Mouse (Mus musculus): ENCODE results near the gene Gck.
A peak's percentile ranks its signal among the peaks of the same experiment; 100 is the strongest.
"Not testable (repeated sequence)": the region's sequence is repeated elsewhere in the genome, so short reads cannot be mapped to it uniquely, and the experiment has no call there.

Gck gene

DNA sequence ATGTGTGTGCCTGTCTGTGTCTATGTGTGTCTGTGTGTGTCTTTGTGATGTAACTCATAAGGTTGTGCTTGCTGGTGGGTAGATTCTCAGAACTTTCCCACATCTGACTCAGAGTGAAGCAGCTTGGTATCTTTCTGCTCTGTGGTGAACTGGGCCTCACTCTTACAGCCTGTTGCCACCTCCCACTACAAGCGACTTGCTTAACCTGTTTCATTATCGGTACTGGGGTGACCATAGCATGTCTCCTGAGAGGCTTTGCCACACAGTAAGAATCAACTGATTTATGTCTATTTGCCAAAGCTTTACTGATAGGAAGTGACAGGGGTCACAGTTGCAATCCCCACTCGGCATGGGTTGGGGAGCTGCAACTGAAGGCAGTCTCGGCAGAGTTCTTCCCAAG is 41.2 kb downstream of the Gck start:
- DNase-seq (ENCODE audit: low spot score) = no peak

DNA sequence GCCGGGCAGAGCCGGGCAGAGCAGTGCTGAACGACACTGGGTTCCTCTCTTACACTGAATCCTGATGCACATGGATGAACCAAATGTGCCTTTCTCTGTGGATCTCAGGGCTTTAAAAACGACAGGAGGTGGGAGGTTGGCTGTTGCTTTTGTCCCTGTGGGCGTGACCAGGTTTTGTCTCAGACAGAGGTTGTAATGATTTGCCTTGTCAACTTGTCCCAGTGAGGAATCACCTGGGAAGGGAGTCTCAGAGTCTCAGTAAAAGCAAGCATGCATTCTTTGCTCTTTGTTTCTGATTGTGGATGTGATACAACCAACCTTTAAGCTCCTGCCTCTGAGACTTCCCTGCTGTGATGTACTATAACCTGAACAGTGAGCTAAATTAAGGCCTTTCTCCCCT is 42.8 kb downstream of the Gck start:
- DNase-seq (ENCODE audit: low spot score) = no peak

DNA sequence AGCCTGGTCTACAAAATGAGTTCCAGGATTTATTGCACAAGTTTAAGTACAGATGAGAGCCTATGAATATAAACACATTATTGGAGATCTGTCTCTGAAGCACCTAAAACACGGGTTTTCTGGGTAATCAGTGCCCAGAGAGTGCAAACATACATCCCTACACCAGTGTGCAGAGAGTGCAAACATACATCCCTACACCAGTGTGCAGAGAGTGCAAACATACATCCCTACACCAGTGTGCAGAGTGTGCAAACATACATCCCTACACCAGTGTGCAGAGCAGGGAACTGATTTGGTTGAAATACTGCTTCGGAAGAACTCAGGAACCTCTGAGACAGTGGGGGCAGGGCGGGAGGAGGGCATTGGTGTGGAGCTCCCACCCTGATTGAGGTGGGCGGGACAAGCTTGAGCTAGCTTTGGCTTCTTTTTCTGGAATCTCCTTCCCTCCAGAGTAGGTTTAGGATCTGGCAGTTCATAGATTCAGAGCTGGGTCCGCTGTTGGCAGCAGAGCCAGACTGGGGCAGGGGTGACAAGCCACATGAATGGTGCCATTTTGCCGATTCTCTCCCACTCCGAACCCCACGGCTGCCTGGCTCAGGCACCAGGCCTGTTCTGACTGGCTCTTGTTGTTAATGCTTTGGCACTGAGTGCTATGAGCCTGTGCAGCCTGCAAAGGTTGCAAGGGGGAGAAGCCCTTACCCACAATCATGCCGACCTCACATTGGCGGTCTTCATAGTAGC is 43.9 kb downstream of the Gck start:
- no peak for DNase-seq (ENCODE audit: low spot score)

DNA sequence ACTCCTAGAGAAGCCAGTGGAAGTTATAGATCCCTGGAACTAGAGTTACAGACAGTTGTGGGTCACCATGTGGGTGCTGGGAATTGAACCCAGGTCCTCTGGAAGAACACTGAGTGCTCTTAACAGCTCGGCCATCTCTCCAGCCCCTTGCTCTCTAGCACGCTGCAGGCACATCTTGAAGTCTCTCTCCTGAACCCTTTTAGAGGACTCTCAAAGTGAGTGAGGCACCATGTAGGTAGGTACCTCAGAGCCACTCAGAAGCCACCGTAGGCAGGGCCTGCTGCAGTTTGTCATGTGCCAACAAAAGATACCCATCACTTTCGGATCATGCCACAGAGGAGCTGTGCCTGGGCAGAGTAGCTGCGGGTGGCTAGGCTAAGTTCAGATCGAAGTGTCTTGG is 45.0 kb downstream of the Gck start:
- DNase-seq (ENCODE audit: low spot score) = no peak

DNA sequence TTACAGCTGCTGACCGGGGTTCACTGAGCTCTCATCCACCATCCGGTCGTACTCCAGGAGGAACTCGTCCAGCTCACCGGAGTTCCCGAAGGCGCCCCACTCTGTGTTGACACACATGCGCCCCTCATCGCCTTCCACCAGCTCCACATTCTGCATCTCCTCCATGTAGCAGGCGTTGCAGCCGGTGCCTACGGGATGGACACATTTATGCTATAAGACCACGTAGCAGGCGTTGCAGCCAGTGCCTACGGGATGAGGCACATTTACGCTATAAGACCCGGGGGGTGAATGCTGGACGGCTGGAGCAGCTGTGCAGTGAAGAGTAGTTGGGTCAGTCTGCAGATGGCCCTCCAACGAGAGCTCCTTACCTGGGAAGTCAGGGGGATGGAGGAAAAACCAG is 45.5 kb downstream of the Gck start:
- DNase-seq (ENCODE audit: low spot score) = no peak

DNA sequence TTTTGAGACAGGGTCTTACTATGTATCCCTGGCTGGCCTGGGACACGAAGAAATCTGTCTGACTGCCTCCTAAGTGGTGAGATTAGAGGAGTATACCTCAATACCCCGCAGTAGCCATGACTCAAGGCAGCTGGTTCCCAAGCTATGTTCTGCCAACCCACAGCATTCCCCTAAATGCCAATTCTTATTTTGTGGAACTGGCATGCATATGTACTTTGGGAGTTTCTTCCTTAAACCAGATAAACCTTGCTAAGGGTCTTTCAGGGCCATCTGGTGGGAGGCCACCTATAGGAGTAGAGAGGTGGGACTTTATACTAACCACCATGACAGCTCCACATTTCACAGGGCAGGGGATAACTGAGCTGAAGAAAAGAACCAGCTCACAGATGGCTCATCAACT is 46.0 kb downstream of the Gck start:
- no peak for DNase-seq (ENCODE audit: low spot score)

DNA sequence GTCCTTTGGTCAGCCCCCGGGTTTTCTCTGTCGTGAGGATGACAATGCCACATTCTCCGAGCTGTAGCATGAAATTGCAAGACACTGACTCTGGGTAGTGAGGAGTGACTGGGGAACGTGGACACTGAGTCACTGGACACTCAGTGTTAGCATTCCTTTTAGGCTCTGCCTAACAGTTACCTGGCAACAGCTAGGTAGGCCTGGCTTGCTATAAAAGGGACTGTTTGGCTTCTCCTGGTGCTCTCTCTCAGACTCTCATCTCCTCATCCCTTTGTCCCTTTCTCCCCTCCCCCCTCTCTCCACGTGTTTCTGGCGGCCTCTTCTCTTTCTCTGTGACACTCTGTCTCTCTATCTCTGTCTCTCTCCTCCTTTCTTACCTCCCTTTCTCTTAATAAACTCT is 47.5 kb downstream of the Gck start:
- DNase-seq (ENCODE audit: low spot score) = no peak

DNA sequence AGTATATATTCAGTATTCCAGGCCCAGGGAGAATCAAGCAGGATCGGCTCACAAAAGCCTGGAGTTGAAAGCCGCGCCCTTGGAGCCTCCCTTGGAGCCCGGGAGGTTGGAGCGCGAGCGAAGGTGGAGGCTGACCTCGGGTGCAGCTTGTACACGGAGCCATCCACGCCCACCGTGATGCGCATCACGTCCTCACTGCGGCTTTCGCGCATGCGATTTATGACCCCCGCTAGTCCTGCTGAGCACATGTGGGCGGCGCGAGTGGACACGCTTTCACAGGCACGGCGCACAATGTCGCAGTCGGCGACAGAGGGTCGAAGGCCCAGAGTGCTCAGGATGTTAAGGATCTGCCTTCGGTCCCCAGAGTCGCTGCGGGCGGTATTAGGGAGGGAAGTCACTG is 47.9 kb downstream of the Gck start:
- no peak for DNase-seq (ENCODE audit: low spot score)

DNA sequence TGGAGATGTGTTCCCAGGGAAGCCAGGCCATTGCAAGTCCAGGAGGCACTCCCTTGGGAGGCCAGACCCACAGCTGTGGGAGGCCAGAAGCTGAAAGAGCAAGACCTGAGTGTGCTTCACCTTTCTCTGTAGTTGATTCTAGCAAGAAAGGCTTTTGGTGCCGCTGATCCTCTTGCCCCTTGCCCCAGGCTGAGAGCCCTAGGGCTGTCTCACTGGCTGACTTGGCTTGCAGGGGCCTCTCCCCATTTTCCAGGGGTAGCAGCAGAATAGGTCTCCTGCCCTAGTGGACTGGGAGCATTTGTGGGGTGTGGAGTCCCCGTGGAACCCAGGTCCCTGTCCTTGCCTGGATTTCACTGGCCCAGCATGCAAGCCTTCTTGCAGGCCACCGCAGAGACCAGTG is 48.6 kb downstream of the Gck start:
- no peak for DNase-seq (ENCODE audit: low spot score)

DNA sequence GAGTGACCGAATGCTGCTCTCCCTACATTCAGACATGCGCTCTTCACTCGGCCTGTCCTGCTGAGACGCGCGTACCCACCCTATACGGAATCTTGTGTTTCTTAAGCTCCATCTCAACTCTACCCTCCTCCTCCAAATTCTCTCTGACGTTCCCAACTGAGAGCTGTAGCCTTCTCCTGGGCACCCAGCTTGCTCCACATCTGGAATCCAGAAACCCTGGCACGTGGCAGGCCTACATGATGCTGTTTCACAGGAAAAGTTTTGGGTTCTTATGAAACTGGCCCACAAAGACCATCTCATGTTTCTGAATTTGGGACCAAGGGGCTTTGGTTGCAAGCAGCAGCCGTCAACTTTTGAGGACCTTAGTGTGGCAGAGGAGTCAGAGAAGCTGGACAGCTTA is 50.6 kb downstream of the Gck start:
- DNase-seq (ENCODE audit: low spot score) = no peak

DNA sequence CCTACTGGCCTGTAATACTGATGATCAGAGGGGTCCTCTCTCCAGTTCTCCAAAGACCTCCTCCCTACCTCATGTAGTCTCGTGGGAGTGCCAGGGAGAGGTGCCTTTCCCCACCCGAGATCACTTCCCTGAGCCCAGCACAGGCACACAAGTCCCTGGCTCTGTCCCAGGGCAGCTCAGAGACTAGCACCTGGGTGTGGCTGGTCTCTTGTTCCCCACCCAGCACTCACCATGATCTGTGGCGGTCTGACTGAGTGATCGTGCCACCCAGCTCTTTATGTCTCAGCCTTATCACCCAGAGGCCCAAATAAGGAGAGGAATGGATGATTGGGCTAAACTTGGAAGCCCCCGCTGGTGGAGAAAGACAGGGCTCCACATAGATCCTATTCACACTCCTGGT is 51.4 kb downstream of the Gck start, which contains the start of gene Myl7:
Gene Myl7 (minus strand): TSS at position 252 of the 400 bp plus-strand sequence.
- no peak for DNase-seq (ENCODE audit: low spot score)

DNA sequence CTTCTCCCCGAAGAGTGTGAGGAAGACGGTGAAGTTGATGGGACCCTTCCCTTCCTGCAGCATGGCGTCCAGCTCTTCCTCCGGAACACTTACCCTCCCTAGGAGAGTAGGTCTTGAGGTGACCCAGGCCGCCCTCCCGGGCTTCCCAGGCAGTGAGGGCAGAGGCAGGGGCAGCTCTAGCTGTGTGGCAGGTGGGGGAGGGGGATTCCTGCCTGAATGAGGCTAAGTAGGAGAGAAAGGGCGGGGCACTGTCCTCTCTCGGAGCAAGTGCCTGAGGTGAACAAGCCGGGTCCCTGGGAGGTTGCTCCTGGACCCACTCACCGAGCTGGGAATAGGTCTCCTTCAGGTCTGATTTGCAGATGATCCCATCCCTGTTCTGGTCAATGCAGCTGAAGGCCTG is 52.0 kb downstream of the Gck start:
- DNase-seq (ENCODE audit: low spot score) = no peak

DNA sequence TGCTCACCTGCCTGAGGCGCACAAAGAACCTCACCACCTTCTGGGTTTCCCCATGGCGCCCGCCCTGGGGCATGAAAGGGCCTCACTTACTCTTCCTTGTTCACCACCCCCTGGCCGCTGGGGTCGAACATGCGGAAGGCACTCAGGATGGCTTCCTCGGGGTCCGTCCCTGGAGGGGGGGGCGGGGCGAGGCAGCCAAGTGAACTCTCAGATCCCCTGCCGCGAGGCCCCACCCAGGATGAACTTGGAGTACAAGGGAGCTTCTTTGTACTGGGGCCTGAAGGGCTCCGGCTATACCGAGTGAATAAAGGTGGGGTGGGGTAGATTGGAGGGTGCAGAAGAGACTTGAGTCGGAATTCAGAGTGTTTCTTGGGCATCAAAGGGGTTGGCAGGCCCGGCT is 52.7 kb downstream of the Gck start:
- DNase-seq (ENCODE audit: low spot score) = no peak

DNA sequence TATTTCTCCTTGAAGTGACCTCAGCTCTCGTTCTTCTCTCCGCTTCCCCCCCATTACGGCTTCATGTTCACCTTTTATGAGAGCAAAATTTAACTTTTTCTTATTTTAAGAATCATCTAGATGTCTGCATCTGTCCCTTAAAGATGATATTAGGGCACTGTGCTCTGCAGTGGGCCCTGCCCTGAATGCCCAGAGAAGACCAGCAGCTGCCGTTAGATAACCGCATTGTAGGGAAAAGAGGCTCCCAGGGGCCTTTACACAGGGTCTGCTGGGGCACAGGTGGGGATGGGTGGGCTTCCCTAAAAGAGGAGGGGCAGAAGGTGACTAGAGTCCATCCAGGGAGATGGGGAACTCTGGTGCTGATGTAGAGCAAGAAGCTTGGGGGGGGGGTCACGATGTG is 56.1 kb downstream of the Gck start:
- DNase-seq (ENCODE audit: low spot score) = no peak

DNA sequence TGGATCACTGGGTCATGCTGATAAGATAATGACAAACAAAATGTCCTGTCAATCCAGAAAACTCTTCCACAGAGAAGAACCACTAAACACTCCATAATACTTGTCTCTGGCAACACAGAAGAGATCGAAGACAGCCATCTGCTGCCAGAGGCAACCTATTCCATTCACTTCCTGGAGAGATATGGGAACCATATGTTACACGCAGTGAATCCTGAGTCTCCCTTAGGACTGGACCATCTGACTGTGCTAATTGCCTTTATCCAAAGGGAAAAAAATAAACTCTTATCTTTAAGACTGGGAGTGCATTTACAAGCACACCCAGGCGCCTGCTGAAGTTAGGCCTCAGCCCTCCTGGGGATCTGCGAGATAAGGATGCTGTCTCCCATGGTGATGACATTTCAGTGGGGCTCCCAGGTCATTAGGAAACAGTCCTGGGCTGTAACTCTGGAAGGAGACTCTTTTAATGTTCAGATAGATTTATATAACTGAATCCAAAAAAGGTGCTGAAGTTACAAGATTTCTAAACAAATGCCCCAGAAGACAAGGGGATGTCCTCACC is 57.0 kb downstream of the Gck start:
- DNase-seq (ENCODE audit: low spot score) = no peak

DNA sequence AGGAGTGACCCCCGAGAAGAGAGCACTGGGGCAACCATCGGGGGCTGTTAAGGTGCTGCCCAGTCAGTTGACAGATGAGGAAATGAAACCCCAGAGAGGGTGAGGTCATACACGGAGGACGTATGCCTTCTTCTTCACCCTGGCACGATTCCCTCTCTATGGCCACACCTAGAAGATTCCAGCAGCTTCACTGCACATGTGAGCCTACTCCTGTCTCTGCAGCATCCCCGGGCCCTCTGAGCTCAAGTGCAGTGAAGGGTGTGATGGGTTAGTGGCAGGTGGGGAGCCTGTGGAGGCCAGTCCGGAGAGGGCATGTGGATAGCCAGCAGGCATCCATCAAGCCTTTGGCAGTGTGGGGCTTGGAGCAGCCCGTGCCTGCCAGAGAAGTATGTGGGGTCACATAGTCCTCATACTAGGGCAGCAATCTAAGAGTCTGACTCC is 57.7 kb downstream of the Gck start:
- DNase-seq (ENCODE audit: low spot score) = no peak

DNA sequence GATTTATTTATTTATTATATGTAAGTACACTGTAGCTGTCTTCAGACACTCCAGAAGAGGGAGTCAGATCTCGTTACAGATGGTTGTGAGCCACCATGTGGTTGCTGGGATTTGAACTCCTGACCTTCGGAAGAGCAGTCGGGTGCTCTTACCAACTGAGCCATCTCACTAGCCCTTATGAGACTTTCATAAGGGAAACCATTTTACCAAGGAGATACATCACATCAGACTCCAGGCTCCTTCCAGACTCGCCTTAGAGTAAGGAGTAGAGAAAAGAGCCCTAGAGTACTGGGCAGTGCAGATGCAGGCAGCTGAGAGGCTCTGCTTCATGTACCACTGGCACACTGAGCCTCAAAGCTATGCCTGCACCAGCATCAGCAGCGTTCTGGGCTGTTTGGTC is 61.3 kb downstream of the Gck start:
- DNase-seq (ENCODE audit: low spot score) = not testable (repeated sequence)

DNA sequence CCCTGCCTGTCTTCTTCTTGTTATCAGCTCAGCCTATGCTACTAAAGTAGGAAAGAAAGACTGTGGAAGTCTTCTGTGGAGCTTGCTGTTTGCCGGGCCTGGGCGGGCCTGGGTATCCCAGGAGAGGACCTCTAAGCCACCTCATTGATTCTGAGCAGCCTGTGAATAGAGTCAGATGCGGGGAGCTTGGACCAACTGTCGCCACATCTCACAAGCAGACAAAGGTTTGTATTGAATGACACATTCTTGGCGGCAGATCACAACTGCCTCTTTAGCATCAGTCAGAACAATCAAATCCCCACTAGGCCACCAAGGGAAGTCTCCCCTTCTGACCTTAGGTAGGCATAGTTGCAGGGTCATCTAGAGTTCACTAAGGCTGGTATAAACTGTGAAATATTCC is 62.6 kb downstream of the Gck start:
- no peak for DNase-seq (ENCODE audit: low spot score)

DNA sequence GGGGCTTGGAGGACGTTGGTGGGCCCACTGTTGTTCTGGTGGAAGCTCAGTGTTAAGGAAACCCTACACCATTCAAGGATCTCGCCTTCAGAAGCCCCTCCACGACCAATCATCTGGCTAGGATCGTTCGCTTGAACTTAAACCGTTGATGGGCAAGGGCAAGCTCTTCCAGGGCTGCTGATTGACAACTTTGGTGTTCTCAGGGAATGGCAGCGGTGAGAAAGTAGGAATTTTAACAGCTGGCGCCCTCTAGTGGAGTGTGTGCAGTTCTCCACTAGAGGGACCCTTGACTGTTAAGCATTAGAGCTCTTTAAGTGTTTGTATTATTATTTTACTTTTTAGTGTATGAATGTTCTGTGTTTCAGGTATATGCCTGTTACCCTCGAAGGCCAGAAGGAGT is 63.7 kb downstream of the Gck start:
- peak; percentile 73 for DNase-seq (ENCODE audit: low spot score)

DNA sequence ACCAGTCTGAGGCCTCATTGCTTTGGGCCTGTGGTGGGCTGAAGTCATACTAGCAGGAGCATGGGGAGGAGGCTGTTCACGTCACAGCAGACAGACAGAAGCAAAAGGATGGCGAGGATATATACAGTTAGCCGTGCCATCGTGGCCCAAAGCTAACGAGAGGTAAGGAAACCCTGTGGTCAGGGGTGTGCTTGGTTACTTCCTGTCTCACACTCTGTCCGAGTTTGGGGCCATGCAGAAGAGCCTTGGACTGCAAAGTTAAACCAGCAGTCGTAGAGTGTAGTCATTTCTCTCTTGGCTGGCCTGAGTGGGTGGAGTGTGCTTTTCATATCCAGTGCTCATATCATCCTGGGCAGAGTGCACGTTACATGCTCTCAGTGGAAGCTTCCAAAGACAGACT is 67.4 kb downstream of the Gck start:
- DNase-seq (ENCODE audit: low spot score) = no peak

DNA sequence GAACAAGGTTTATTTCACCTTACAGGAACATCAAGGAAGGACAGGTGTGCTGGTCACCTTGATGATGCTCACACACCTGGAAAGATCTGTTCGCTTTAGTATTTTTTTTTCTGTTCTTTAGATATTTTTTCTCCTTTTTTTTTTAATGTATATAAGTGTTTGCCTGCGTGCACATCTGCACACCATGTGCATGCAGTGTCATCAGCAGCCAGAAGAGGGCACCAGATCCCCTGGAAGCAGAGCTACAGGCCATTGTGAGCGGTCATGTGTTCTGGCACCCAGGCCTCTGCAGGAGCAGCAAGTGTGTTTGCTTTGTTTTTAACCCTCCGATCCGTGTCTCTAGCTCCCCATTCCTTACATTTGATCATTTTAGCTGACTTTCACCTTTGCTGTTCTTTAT is 70.0 kb downstream of the Gck start:
- peak; percentile 63 for DNase-seq (ENCODE audit: low spot score)

DNA sequence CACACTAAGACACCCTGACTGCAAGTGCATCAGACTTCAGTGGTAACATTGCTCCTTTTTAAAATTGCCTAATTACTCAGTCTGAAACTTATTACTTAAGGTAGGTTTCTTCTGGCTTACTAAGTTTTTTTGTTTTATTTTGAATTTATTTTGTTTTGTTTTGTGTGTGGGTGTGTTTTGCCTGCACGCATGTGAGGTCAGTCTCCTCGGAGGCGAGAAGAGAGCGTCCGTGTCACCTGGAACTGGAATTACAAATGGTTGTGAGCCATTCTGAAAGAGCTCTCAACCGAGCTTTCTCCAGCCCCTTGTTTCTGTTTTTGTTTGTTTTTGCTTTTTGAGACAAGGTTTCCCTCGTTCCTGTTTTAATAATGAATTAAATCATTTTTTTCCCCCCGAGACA is 71.2 kb downstream of the Gck start:
- DNase-seq (ENCODE audit: low spot score) = no peak

DNA sequence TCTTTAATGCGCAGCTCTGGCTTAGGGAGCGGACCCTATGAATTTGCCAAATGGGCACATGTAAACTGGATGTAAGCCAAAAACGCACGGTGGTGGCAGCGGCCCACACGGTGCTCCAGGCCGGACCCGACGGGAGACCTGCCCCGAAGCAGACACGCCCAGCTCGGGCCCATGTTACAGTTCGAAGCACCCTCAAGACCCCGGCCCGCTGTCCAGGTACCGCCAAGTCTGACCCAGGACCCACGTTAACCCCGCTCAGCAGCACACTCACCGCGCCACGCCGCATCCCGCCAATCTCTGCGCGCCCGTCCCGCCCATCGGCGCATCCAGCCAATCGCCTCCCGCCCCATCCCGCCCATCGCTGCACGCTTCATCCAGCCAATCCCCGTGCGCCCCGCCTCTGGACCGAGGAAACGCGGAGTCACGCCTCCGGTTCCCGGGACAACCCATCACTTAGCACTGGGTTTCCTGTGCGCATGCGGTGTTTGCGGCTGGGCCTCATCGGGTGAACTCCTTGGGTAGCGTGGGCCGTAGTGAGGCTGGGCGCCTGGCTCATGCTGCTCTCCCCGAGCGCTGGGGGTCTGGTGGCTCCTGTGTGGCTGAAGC is 71.9 kb downstream of the Gck start, which contains the start of gene Pold2:
Gene Pold2 (minus strand): TSS at position 372 of the 606 bp plus-strand sequence.
- peak; percentile 97 for DNase-seq (ENCODE audit: low spot score)

DNA sequence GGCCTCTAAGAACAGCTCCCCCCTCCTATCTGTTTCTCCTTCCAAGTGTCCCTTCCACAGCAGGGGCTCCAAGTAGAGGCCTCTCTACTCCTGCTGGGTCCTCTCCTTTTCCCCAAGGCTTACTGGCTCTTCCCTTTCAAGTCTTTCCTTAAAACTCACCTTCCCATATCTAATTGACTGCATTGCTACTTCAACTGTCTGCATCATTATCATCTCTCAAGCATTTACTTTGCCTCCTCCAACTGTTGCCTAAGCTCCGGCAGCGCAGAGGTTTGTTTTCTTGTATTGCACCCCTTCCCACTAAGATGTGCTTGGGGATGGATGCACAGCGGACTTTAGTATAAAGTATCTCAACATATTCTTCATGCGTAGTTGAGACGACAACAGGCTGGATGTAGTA is 72.5 kb downstream of the Gck start:
- no peak for DNase-seq (ENCODE audit: low spot score)
